Mouse (Mus musculus): ENCODE measurements around the gene Lrrc29.

- no peak for TF ChIP-seq CTCF (IDR thresholded peaks at IDR 0.05)
- TF ChIP-seq EP300 (IDR thresholded peaks at IDR 0.05): peak; percentile 90
These were observed 15.3 kb upstream of the Lrrc29 start for GRCm38 (mm10) chr8:105341399-105341798.
